Comparison of ENCODE assay signal across 7 mouse cellular contexts in the genomic region with DNA sequence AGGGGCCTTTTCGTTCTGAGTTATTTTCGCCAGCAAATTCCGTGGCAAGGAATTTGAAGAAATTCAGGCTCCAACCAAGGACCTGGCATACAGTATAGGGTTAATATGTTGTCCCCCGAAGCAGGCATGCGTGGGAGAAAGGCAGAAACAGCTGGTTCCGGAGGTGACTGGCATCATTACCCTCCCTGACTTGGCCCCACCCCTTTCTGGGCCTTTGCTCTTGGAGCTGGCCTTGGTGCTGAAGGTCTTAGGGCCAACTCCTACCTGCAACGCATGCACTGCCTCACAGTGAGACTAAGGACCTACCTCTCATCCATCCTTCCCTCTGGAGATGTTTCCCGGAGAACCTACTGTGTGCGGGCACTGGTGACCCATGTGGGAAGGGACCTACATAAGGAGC. TPM values are rescaled to one million over a fixed set of nuclear protein-coding genes. Genes with fewer than 3 reads are reported as not detected.
DNase-seq lines count a peak whose midpoint lies in the region; ATAC-seq lines count a peak whose summit lies in the region.

No protein-coding gene starts in this region.

- H3K4me1 ChIP-seq in neural tube, embryonic 13.5 days (replicated peaks), result peaks cover 98% of the 10 kb centered on the region

- no peak overlapping the region for H3K4me2 ChIP-seq in neural tube, embryonic 13.5 days

- no peaks in the 10 kb centered on the region for H3K27me3 ChIP-seq in neural tube, embryonic 13.5 days

- 0 out of 2 replicates have a peak overlapping the region, but pooled peaks have one; percentile 47 for H3K9ac ChIP-seq in neural tube, embryonic 13.5 days

- H3K36me3 ChIP-seq in neural tube, embryonic 13.5 days, result no peaks in the 10 kb centered on the region

- no peaks in the 10 kb centered on the region for H3K9me3 ChIP-seq in neural tube, embryonic 13.5 days

- 51% methylated on average over 9 of the region's 9 CpGs for WGBS in neural tube, embryonic 13.5 days

- peak; percentile 77 for DNase-seq in ovary, postnatal 36 days (ENCODE audit: low spot score)
- DNase-seq in ovary, postnatal 10 days (ENCODE audit: low spot score), result no peak
- DNase-seq in embryo, embryonic 10 days (ENCODE audit: low spot score), result peak; percentile 89
- DNase-seq in kidney, postnatal 25 days, result peak; percentile 91
- DNase-seq in cerebellum, adult 8-10 months, result no peak
- no peak for DNase-seq in right cerebral cortex, adult 18-20 months

- no peak for ATAC-seq in neural tube, embryonic 13.5 days (ENCODE audit: low read depth)

- no peak overlapping the region for H3K4me3 ChIP-seq in neural tube, embryonic 13.5 days

- peak overlapping the region; percentile 71; the same call in 1 of the 2 replicates for H3K27ac ChIP-seq in neural tube, embryonic 13.5 days (replicated peaks)

RNA-seq across cellular contexts. Expression of a gene that starts 20.1 kb away (rescaled TPM):
- polyA plus RNA-seq in neural tube, embryonic 13.5 days (2015; fragmentation: Nextera tagmentation; extraction: Ambion mirVana), result 6.1 and 6.8 TPM in 2 replicates

Comparison
In these comparisons a context has a peak if more than half of its experiments do, and no peak if none do; other contexts are left out.
1. DNase-seq: peak in ovary, postnatal 36 days (single experiment), embryo, embryonic 10 days (single experiment) and kidney, postnatal 25 days (2 of 2); none in ovary, postnatal 10 days (single experiment), cerebellum, adult 8-10 months (single experiment) and right cerebral cortex, adult 18-20 months (single experiment).